Mouse (Mus musculus) MEL (cell line): ENCODE measurements around the gene Anks1.

Experiments
- BHLHE40 ChIP-seq: IDR thresholded peaks from 2 replicates; pipeline ENCODE4 v1.6.1; 2012; ENCODE audit warnings: low read depth, mild to moderate bottlenecking, inconsistent platforms, low read length, improper control_type of control experiment, borderline replicate concordance
- CTCF ChIP-seq, 3 experiments: IDR thresholded peaks in 2 of 3; conservative IDR thresholded peaks in 1 of 3; 2 replicates each; pipeline ENCODE4 v1.5.1; 2011 to 2012; ENCODE audit warnings: low read length in 3 of 3, low read depth in 2 of 3, mild to moderate bottlenecking in 2 of 3, improper control_type of control experiment in 1 of 3, inconsistent platforms in 1 of 3, mixed read lengths in 1 of 3, moderate library complexity in 1 of 3; ENCODE audit not compliant: control insufficient read depth in 1 of 3, insufficient read depth in 1 of 3, poor library complexity in 1 of 3, severe bottlenecking in 1 of 3
- E2F4 ChIP-seq: IDR thresholded peaks from 2 replicates; pipeline ENCODE4 v1.6.1; 2011; ENCODE audit warnings: low read depth, low read length, improper control_type of control experiment, borderline replicate concordance
- ETS1 ChIP-seq: IDR thresholded peaks from 2 replicates; pipeline ENCODE4 v1.6.1; 2012; ENCODE audit warnings: low read depth, mild to moderate bottlenecking, inconsistent platforms, low read length, improper control_type of control experiment, moderate library complexity
- GABPA ChIP-seq: IDR thresholded peaks from 2 replicates; pipeline ENCODE4 v1.6.1; 2012; ENCODE audit warnings: low read depth, mild to moderate bottlenecking, inconsistent platforms, low read length, improper control_type of control experiment, moderate library complexity
- GATA1 ChIP-seq: IDR thresholded peaks from 2 replicates; pipeline ENCODE4 v1.6.1; 2011; ENCODE audit warnings: low read depth, low read length, improper control_type of control experiment
- MAX ChIP-seq: IDR thresholded peaks from 2 replicates; pipeline ENCODE4 v1.6.1; 2011; ENCODE audit warnings: low read length, improper control_type of control experiment
- NRF1 ChIP-seq: IDR thresholded peaks from 2 replicates; pipeline ENCODE4 v1.6.1; 2014; ENCODE audit warnings: low read depth, mild to moderate bottlenecking, inconsistent platforms, low read length, improper control_type of control experiment, moderate library complexity; ENCODE audit not compliant: poor library complexity, insufficient read depth, severe bottlenecking
- POLR2A ChIP-seq, 2 experiments: IDR thresholded peaks; 2 replicates each; pipeline ENCODE4 v1.6.1; 2011 to 2012; ENCODE audit warnings: low read length in 2 of 2, mild to moderate bottlenecking in 2 of 2, control low read depth in 1 of 2, improper control_type of control experiment in 1 of 2, low read depth in 1 of 2, moderate library complexity in 1 of 2; ENCODE audit not compliant: control insufficient read depth in 1 of 2, insufficient read depth in 1 of 2, poor library complexity in 1 of 2
- SIN3A ChIP-seq: IDR thresholded peaks from 2 replicates; pipeline ENCODE4 v1.6.1; 2012; ENCODE audit warnings: low read length, improper control_type of control experiment, inconsistent platforms
- SMC3 ChIP-seq: IDR thresholded peaks from 2 replicates; pipeline ENCODE4 v1.6.1; 2011; ENCODE audit warnings: low read depth, low read length, improper control_type of control experiment
- TBP ChIP-seq: IDR thresholded peaks from 2 replicates; pipeline ENCODE4 v1.8.0; 2011; ENCODE audit warnings: low read depth, low read length, improper control_type of control experiment
- USF1 ChIP-seq: IDR thresholded peaks from 2 replicates; pipeline ENCODE4 v1.6.1; 2014; ENCODE audit warnings: low read depth, mild to moderate bottlenecking, inconsistent platforms, low read length, improper control_type of control experiment, moderate library complexity
- ZC3H11A ChIP-seq: IDR thresholded peaks from 2 replicates; pipeline ENCODE4 v1.6.1; 2012; ENCODE audit warnings: low read depth, mild to moderate bottlenecking, inconsistent platforms, low read length, improper control_type of control experiment

DNA sequence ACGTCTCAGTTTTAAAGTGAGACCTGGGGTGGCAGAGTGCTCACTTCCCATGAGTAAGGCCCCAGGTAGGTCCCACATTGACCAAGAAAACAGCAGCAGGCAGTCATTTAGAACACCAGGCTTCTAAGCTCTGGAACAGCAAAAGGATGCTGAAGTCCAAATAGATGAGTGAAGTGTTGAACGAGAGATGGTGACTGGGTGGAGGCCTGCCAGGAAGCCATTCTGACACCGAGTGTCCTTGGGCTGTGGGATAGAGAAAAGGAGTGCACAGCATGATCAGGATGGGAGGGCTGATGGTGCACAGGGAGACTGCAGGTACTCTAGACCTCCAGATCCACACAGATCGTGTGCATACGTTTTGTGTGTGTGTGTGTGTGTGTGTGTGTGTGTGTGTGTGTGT is 32.1 kb downstream of the Anks1 start:
- TF ChIP-seq ETS1 (no peak), SIN3A (no peak), POLR2A (IDR thresholded peaks at IDR 0.05; ENCODE audit: control insufficient read depth in 1 of 2, insufficient read depth in 1 of 2, low read depth in 1 of 2, low read length in 2 of 2, poor library complexity in 1 of 2) (no peak), CTCF (IDR thresholded peaks at IDR 0.05 in 2 of 3, conservative IDR thresholded peaks at IDR 0.05 in 1 of 3; ENCODE audit: control insufficient read depth in 1 of 3, insufficient read depth in 1 of 3, low read depth in 2 of 3, low read length in 3 of 3, poor library complexity in 1 of 3, severe bottlenecking in 1 of 3) (no peak), ZC3H11A (no peak), GABPA (no peak), MAX (no peak), BHLHE40 (no peak), TBP (no peak), NRF1 (no peak), E2F4 (no peak), USF1 (no peak), GATA1 (no peak), SMC3 (no peak)
